Mouse (Mus musculus): ENCODE measurements around the gene Sgms1. TPM values are rescaled to one million over a fixed set of nuclear protein-coding genes. Genes with fewer than 3 reads are reported as not detected.

Gene Sgms1
- polyA plus RNA-seq, 1 experiment: 40.7 TPM

DNA sequence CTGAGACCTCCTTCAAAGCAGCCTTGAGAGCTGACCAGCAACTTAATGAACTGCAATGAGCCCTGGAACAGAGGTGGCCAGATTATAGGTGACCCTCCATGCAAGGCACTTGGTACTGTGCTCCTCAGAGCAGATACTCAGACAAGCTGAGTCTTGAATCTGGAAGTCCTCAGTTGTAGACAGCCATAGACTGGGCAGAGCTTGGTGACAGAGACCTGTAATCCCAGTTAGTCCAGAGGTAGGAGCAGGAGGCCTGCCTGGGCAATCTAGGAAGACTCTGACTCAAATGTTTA, 178.3 kb downstream of the Sgms1 start:
- Histone ChIP-seq H3K36me3 (ENCODE audit: control insufficient read depth, insufficient read depth, low read length) (no peaks in the 10 kb centered on the region), H3K27me3 (replicated peaks; ENCODE audit: control insufficient read depth, insufficient read depth, low read length) (no peaks in the 10 kb centered on the region), H3K4me1 (ENCODE audit: control insufficient read depth, insufficient read depth, low read length) (peaks cover 4% of the 10 kb centered on the region; the same call in 1 of the 2 replicates), H3K4me3 (ENCODE audit: insufficient read depth, low read depth, low read length) (peak overlapping the region; percentile 49; the same call in 1 of the 2 replicates), H3K27ac (ENCODE audit: insufficient read depth, low read depth, low read length) (peak overlapping the region; percentile 15)
- DNase-seq: no peak
- TF ChIP-seq CTCF (conservative IDR thresholded peaks at IDR 0.05; ENCODE audit: insufficient read depth, insufficient read length, low read depth, low read length) (no peak), POLR2A (IDR thresholded peaks at IDR 0.05; ENCODE audit: low read depth, low read length) (no peak)

DNA sequence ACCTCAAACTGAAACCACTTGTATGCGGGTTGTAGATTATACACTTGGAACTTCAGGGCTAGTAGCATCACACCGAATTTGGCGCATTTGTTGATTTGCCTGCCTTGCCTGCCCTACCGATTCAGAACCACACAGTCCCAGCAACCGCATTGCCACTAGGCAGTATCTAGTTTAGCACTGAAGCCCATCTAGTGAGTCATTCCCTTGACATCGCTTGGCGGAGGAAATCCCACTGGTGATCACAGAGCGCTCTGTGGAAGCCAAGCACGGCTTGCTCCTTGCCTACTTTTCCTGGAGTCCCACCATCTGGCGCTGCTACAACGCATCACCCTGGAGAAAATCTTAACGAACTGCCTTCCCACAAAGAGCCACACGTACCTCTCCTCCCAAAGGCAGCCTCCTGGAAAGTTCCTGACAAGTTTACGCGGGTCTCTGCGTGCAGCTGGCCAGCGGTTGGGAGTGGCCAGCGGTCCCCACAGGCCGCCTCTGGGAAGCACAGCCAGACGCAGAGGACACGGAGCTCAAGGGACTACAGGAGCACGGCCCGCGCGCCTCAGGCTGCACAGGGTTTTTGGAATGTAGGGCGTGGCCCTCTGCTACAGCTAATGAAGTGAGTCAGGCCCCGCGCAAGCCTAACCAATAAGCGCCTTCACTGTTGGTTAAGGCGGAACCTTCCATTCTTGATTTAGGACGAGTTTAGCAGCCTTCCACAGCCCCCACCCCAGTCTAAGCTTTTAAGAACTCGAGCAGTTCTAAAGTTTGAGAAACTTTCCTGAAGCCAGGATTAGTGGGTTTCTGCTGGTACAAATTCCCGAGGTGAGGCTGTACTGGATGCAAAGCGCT, 178.8 kb downstream of the Sgms1 start:
- peaks cover 4% of the 10 kb centered on the region; the same call in 1 of the 2 replicates for H3K4me1 ChIP-seq (ENCODE audit: control insufficient read depth, insufficient read depth, low read length)
- DNase-seq: peak; percentile 95

DNA sequence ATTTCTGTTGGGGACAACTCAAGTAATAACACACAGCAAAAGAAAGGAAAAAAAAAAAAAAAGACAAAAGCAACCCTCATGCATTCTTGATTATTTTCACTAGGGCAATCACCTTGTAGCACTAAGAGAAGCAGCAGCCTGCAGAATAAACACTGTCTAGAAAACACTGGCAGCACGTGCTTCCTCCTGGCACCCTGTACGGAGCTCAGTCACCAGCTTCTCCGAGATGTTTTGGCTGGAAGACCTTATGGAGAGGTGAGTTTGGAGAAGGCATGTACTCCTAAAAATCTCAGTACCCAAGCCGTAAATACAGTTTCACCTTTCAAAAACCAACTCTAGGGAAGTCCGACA, 179.4 kb downstream of the Sgms1 start:
- H3K4me3 ChIP-seq (ENCODE audit: insufficient read depth, low read depth, low read length): peak overlapping the region; percentile 49
- DNase-seq: peak; percentile 71
- no peaks in the 10 kb centered on the region for H3K27me3 ChIP-seq (replicated peaks; ENCODE audit: control insufficient read depth, insufficient read depth, low read length)
- H3K36me3 ChIP-seq (ENCODE audit: control insufficient read depth, insufficient read depth, low read length): no peaks in the 10 kb centered on the region
- peak overlapping the region; percentile 47 for H3K27ac ChIP-seq (ENCODE audit: insufficient read depth, low read depth, low read length)
- 6% methylated on average over 5 of the region's 5 CpGs for WGBS
- peaks cover 4% of the 10 kb centered on the region; the same call in 1 of the 2 replicates for H3K4me1 ChIP-seq (ENCODE audit: control insufficient read depth, insufficient read depth, low read length)
- TF ChIP-seq POLR2A (IDR thresholded peaks at IDR 0.05; ENCODE audit: low read depth, low read length) (no peak), CTCF (conservative IDR thresholded peaks at IDR 0.05; ENCODE audit: insufficient read depth, insufficient read length, low read depth, low read length) (no peak)

More for the DNA sequence above, 178.8 kb downstream of the Sgms1 start:
- H3K27ac ChIP-seq (ENCODE audit: insufficient read depth, low read depth, low read length): peak overlapping the region; percentile 47
- no peak for TF ChIP-seq POLR2A (IDR thresholded peaks at IDR 0.05; ENCODE audit: low read depth, low read length)
- peak; percentile 15; the same call in 1 of the 2 replicates for TF ChIP-seq CTCF (conservative IDR thresholded peaks at IDR 0.05; ENCODE audit: insufficient read depth, insufficient read length, low read depth, low read length)
- 3% methylated on average over 34 of the region's 34 CpGs for WGBS
- H3K36me3 ChIP-seq (ENCODE audit: control insufficient read depth, insufficient read depth, low read length): no peaks in the 10 kb centered on the region
- H3K27me3 ChIP-seq (replicated peaks; ENCODE audit: control insufficient read depth, insufficient read depth, low read length): no peaks in the 10 kb centered on the region
- peak overlapping the region; percentile 49 for H3K4me3 ChIP-seq (ENCODE audit: insufficient read depth, low read depth, low read length)

DNA sequence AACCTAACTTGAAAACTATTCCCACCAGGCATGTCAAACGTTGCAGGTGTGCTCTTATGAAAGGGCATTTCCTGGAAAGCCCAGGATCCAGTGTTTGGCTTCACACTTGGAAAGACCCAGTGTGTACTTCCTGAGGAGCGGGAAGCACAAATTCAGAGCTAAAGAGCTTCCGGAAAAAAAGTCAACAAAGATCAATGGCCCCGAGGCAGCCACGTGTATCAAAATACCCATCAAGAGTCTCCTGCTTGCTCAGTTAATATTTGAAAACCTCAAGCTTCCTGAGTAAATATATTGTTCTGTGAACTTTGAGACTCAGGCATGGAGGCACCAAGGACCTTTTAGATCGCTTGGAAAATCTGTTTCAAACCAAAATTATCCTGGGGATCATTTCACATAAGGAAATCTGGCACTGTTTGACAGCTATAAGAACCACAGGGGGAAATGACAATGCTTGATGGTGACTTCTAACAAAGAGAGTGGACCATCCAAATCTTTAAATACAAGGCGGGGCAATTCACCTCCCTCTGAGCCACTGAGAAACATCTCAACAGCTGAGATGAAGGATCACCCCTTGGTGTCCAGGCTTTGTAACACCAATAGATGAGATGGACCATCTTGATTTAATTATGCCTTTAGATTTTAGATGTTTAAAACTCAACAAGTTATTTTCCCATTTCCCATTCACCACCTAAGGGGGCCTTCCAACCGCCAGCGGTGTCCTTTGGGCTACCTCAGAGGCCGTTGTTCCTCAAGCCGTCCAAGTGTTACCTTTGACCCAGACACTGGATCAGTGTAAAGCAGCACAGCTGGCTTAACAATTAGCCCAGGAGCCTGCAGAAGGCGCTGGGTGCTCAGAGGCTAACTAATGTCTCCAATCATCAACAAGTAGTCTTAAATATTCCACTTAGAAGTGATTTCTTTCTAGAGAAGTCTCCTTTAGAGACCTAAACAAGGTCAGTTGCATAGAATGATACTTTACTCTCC, 187.1 kb downstream of the Sgms1 start:
- peak; percentile 92 for DNase-seq
- 36% methylated on average over 12 of the region's 12 CpGs for WGBS
- TF ChIP-seq POLR2A (IDR thresholded peaks at IDR 0.05; ENCODE audit: low read depth, low read length) (no peak), CTCF (conservative IDR thresholded peaks at IDR 0.05; ENCODE audit: insufficient read depth, insufficient read length, low read depth, low read length) (no peak; the same call in 1 of the 2 replicates)
- Histone ChIP-seq H3K4me3 (ENCODE audit: insufficient read depth, low read depth, low read length) (no peak overlapping the region), H3K27ac (ENCODE audit: insufficient read depth, low read depth, low read length) (peak overlapping the region; percentile 96), H3K4me1 (ENCODE audit: control insufficient read depth, insufficient read depth, low read length) (peaks cover 15% of the 10 kb centered on the region; the same call in 1 of the 2 replicates), H3K27me3 (replicated peaks; ENCODE audit: control insufficient read depth, insufficient read depth, low read length) (no peaks in the 10 kb centered on the region), H3K36me3 (ENCODE audit: control insufficient read depth, insufficient read depth, low read length) (no peaks in the 10 kb centered on the region)

DNA sequence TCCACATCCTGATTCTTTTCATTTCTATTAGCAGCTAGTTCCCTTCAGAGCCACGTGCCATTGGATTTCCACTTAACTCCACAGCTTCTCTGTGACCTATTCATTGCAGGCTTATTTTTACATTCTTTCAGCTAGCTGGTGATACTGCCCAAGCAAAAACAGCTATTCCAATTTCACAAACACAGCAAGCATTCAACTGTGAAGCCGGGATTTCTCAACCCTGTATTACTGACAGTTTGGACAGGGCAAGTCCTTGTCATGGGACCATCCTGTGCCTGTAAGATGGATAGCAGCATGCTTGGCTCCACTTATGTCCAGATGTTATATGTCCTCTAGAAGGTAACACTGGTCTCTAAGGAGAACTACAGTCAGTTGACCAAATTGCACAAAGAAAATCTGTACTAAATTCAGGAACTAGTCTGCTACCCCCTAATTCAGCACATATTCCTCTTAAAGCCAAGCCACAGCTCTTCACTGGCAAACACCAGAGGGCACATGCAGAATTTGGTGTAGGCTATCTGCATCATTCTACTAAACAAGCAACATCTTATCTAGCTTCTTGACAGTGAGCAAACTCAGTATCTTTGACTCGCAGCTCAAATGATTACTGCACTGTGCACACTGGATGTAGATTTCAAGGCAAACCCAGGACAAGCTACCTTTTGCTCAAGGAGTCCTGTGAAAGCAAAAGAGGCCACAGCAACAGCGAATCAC, 189.5 kb downstream of the Sgms1 start:
- H3K27me3 ChIP-seq (replicated peaks; ENCODE audit: control insufficient read depth, insufficient read depth, low read length): no peaks in the 10 kb centered on the region
- DNase-seq: peak; percentile 61
- H3K36me3 ChIP-seq (ENCODE audit: control insufficient read depth, insufficient read depth, low read length): no peaks in the 10 kb centered on the region
- 60% methylated on average over 4 of the region's 4 CpGs for WGBS
- 0 out of 2 replicates have a peak overlapping the region, but pooled peaks have one; percentile 36 for H3K27ac ChIP-seq (ENCODE audit: insufficient read depth, low read depth, low read length)
- H3K4me3 ChIP-seq (ENCODE audit: insufficient read depth, low read depth, low read length): no peak overlapping the region
- TF ChIP-seq CTCF (conservative IDR thresholded peaks at IDR 0.05; ENCODE audit: insufficient read depth, insufficient read length, low read depth, low read length) (no peak), POLR2A (IDR thresholded peaks at IDR 0.05; ENCODE audit: low read depth, low read length) (no peak)
- H3K4me1 ChIP-seq (ENCODE audit: control insufficient read depth, insufficient read depth, low read length): peaks cover 20% of the 10 kb centered on the region

DNA sequence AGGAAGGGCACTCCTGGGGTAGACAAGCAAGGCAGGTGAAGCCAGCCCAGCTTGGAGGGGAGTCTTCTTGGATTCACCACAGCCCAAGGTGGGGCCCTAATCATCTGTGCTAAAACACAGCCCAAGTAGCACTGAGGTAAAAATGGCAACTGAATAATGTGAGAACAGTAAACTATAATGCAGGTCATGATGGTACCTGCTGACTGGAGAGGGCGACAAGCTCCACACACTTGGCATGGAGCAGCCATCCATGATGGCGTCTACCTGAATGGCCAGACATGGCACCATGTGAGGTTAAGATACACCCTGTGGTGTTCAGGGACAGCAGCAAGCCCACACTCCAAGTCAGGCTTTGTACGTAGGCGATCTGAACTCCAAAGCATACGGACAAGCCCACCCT, 190.4 kb downstream of the Sgms1 start:
- WGBS: 93% methylated on average over 5 of the region's 5 CpGs
- Histone ChIP-seq H3K27me3 (replicated peaks; ENCODE audit: control insufficient read depth, insufficient read depth, low read length) (no peaks in the 10 kb centered on the region), H3K36me3 (ENCODE audit: control insufficient read depth, insufficient read depth, low read length) (no peaks in the 10 kb centered on the region), H3K4me3 (ENCODE audit: insufficient read depth, low read depth, low read length) (no peak overlapping the region), H3K4me1 (ENCODE audit: control insufficient read depth, insufficient read depth, low read length) (peaks cover 20% of the 10 kb centered on the region), H3K27ac (ENCODE audit: insufficient read depth, low read depth, low read length) (no peak overlapping the region)
- DNase-seq: no peak
- no peak for TF ChIP-seq POLR2A (IDR thresholded peaks at IDR 0.05; ENCODE audit: low read depth, low read length)
- no peak for TF ChIP-seq CTCF (conservative IDR thresholded peaks at IDR 0.05; ENCODE audit: insufficient read depth, insufficient read length, low read depth, low read length)
